Mouse (Mus musculus) olfactory bulb, adult 2 months (tissue): ENCODE data around the gene Dda1.

Source experiments
- CTCF ChIP-seq: fragments of 200-500 bp; IDR thresholded peaks from 2 replicates; pipeline ENCODE4 v1.5.1; 2012; ENCODE audit warnings: low read depth, mild to moderate bottlenecking, low read length, moderate library complexity; ENCODE audit not compliant: insufficient read depth
- POLR2A ChIP-seq: fragments of 200-500 bp; IDR thresholded peaks from 2 replicates; pipeline ENCODE4 v1.6.1; 2012; ENCODE audit warnings: mild to moderate bottlenecking, low read depth, low read length, moderate library complexity; ENCODE audit not compliant: insufficient read depth

DNA sequence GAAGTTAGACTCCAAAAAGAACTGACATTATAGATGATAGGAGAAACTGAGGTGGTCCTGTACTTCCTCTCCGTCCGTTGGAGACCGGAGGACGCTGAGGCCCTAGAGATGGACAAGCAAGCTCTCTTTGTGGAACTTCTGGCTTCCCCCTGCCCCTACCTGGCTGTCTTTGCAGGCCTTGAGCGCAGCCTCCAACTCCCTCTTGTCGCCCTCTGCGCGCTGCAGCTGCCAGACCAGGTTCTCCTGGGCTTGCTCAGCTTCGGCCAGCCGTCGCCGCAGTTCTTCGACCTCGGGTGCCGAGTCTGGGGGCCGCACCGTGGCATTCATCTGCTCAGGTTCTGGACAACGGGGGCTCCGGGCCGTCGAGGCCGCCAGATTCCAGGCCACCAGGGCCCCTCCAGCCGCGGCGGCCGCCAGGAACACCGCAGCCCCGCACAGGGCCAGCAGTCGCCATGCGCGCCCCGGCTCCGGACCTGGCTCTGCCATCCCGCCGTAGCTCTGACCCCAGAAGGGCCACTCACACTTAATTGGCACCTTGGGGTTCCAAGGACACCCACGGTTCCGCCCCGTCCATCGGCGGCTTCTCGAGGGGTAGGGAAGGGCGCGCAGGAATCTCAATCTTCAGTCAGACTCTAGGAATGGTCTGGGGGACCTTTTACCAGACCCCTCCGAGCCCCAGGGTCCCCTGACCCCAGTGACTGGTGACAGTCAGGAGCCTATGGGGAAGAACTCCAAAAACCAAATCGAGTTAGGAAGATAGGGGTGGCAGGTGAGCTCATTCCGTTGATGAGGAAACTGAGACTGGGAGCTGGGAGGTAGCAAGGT, 56.4 kb downstream of the Dda1 start, which contains the start of gene Ccdc194:
- no peak for TF ChIP-seq CTCF
- no peak for TF ChIP-seq POLR2A
